Mouse (Mus musculus): ENCODE results near the gene Ephb6. TPM values are rescaled to one million over a fixed set of nuclear protein-coding genes. Genes with fewer than 3 reads are reported as not detected.
A peak's percentile ranks its signal among the peaks of the same experiment; 100 is the strongest.

Gene Ephb6
- polyA plus RNA-seq, 1 experiment from 2014 or later: 0.25 TPM

DNA sequence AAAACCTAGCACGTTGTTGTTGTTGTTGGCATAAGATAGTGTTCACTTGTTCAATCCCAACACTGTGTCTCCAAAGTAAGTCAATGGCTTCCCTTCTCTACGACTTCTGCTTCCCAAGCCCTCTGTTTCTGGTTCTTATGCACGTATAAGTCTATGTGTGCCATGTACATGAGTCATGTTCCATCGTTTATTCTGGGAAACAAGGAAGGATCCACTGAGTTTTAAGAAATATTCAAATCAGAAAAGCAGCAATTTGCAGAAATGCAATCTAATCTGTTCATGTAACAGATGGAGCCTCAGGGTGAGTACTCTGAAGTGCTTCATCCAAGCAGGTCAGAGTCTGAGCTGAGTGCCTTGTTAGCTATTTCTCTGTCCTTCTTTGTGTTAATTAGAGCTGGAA is 26.3 kb downstream of the Ephb6 start:
- H3K27ac ChIP-seq (ENCODE audit: low read depth): no peak overlapping the region
- 76% methylated on average over 4 of the region's 4 CpGs for WGBS (ENCODE audit: insufficient replicate concordance)
- DNase-seq: no peak
- H3K4me2 ChIP-seq (ENCODE audit: low read depth, low read length): no peak overlapping the region
- ATAC-seq: no peak
- no peaks in the 10 kb centered on the region for H3K4me1 ChIP-seq (ENCODE audit: insufficient read depth)
- H3K9ac ChIP-seq (replicated peaks): no peak overlapping the region
- TF ChIP-seq CTCF (IDR thresholded peaks at IDR 0.05; ENCODE audit: low read depth) (no peak), EP300 (IDR thresholded peaks at IDR 0.05; ENCODE audit: low read depth) (no peak)
- no peak overlapping the region for H3K4me3 ChIP-seq (ENCODE audit: low read depth, low read length)
- H3K36me3 ChIP-seq (replicated peaks; ENCODE audit: insufficient read depth, low read length): no peaks in the 10 kb centered on the region
- H3K27me3 ChIP-seq (ENCODE audit: insufficient read depth, low read length): no peaks in the 10 kb centered on the region
- H3K9me3 ChIP-seq (ENCODE audit: low read length): no peaks in the 10 kb centered on the region

DNA sequence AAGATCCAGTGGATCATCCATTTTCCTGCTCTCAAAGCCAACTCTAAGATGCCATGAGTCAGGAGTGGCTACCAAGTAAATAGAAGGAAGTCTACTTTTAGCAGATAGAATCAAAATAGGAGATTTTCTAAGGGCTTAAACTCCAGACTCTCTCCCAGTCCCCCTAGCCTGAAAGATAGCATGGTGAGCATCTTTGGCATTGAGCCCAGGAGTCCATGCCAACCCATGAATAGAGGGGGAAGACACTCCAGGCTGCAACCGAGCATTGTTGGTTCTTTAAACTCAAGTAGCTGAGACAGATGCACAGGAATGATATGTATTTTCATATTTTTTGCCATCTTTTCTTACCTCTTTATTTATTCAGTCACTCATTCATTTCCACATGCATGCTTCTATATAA is 29.9 kb downstream of the Ephb6 start:
- no peak overlapping the region for H3K27ac ChIP-seq (ENCODE audit: low read depth)
- no peak for DNase-seq
- no peaks in the 10 kb centered on the region for H3K9me3 ChIP-seq (ENCODE audit: low read length)
- no peak overlapping the region for H3K4me3 ChIP-seq (ENCODE audit: low read depth, low read length)
- no peak overlapping the region for H3K4me2 ChIP-seq (ENCODE audit: low read depth, low read length)
- no peaks in the 10 kb centered on the region for H3K27me3 ChIP-seq (ENCODE audit: insufficient read depth, low read length)
- no peak for TF ChIP-seq CTCF (IDR thresholded peaks at IDR 0.05; ENCODE audit: low read depth)
- TF ChIP-seq EP300 (IDR thresholded peaks at IDR 0.05; ENCODE audit: low read depth): no peak
- H3K9ac ChIP-seq (replicated peaks): no peak overlapping the region
- H3K36me3 ChIP-seq (replicated peaks; ENCODE audit: insufficient read depth, low read length): no peaks in the 10 kb centered on the region
- H3K4me1 ChIP-seq (ENCODE audit: insufficient read depth): no peaks in the 10 kb centered on the region; the same call in 1 of the 2 replicates
- 57% methylated on average over 1 of the region's 1 CpGs for WGBS (ENCODE audit: insufficient replicate concordance)
- no peak for ATAC-seq

- DNase-seq (no peak), ATAC-seq (no peak)
- no peak for TF ChIP-seq EP300 (IDR thresholded peaks at IDR 0.05; ENCODE audit: low read depth)
- TF ChIP-seq CTCF (IDR thresholded peaks at IDR 0.05; ENCODE audit: low read depth): no peak
- H3K4me1 ChIP-seq (ENCODE audit: insufficient read depth): no peaks in the 10 kb centered on the region; the same call in 1 of the 2 replicates
- no peaks in the 10 kb centered on the region for H3K36me3 ChIP-seq (replicated peaks; ENCODE audit: insufficient read depth, low read length)
- H3K9me3 ChIP-seq (ENCODE audit: low read length): no peaks in the 10 kb centered on the region
- no peaks in the 10 kb centered on the region for H3K27me3 ChIP-seq (ENCODE audit: insufficient read depth, low read length)
- WGBS (ENCODE audit: insufficient replicate concordance): 37% methylated on average over 5 of the region's 5 CpGs
- no peak within 1 kb of the TSS for H3K4me3 ChIP-seq (ENCODE audit: low read depth, low read length)
- H3K27ac ChIP-seq (ENCODE audit: low read depth): no peak within 1 kb of the TSS
- H3K4me2 ChIP-seq (ENCODE audit: low read depth, low read length): no peak within 1 kb of the TSS
- no peak within 1 kb of the TSS for H3K9ac ChIP-seq (replicated peaks)
Measured at GRCm38 (mm10) chr6:41636178-41636577, 30.9 kb downstream of the Ephb6 start, which contains the start of gene Trpv6. Trpv6 (minus strand) TSS chr6:41636405.

- no peak overlapping the region for H3K27ac ChIP-seq (ENCODE audit: low read depth)
- 37% methylated on average over 1 of the region's 1 CpGs for WGBS (ENCODE audit: insufficient replicate concordance)
- no peak for ATAC-seq
- H3K4me2 ChIP-seq (ENCODE audit: low read depth, low read length): no peak overlapping the region
- H3K9ac ChIP-seq (replicated peaks): no peak overlapping the region
- no peaks in the 10 kb centered on the region for H3K27me3 ChIP-seq (ENCODE audit: insufficient read depth, low read length)
- no peaks in the 10 kb centered on the region for H3K36me3 ChIP-seq (replicated peaks; ENCODE audit: insufficient read depth, low read length)
- no peak overlapping the region for H3K4me3 ChIP-seq (ENCODE audit: low read depth, low read length)
- TF ChIP-seq CTCF (IDR thresholded peaks at IDR 0.05; ENCODE audit: low read depth): no peak
- no peak for TF ChIP-seq EP300 (IDR thresholded peaks at IDR 0.05; ENCODE audit: low read depth)
- H3K4me1 ChIP-seq (ENCODE audit: insufficient read depth): no peaks in the 10 kb centered on the region; the same call in 1 of the 2 replicates
- no peaks in the 10 kb centered on the region for H3K9me3 ChIP-seq (ENCODE audit: low read length)
- no peak for DNase-seq
Measured at GRCm38 (mm10) chr6:41637393-41637792, 32.1 kb downstream of the Ephb6 start.

DNA sequence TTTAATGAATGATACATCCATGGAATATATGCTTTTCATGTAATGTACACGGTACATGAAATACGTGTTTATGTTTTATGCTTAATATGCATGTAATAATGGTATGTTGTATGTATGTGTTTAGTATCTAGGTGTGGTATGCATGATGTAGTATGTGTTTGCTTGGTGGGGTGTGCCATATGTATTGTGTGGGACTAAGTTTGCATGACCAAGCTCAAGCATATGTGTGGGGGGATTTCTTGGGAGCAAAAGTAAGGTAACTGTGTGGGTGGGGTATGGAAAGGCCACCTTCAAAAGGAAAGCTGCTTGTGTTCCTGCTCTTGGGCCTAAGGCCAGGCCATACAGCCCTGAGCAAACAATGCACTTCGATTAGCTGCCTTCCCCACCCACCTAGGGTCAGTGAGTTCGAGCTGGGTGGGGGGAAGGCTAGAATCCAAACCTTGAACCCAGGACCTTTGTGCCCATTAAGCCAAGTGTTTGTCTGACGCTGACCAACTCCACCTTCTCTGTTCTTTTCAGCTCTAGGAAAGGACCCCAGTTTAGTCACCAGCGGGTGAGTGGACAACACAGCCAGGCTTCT is 32.7 kb downstream of the Ephb6 start:
- no peak for TF ChIP-seq EP300 (IDR thresholded peaks at IDR 0.05; ENCODE audit: low read depth)
- TF ChIP-seq CTCF (IDR thresholded peaks at IDR 0.05; ENCODE audit: low read depth): no peak
- ATAC-seq (peak; percentile 62), DNase-seq (no peak)
- Histone ChIP-seq H3K4me2 (ENCODE audit: low read depth, low read length) (no peak overlapping the region), H3K27me3 (ENCODE audit: insufficient read depth, low read length) (no peaks in the 10 kb centered on the region), H3K9me3 (ENCODE audit: low read length) (no peaks in the 10 kb centered on the region), H3K4me1 (ENCODE audit: insufficient read depth) (peaks cover 2% of the 10 kb centered on the region; the same call in 1 of the 2 replicates), H3K36me3 (replicated peaks; ENCODE audit: insufficient read depth, low read length) (no peaks in the 10 kb centered on the region), H3K4me3 (ENCODE audit: low read depth, low read length) (no peak overlapping the region), H3K9ac (replicated peaks) (no peak overlapping the region), H3K27ac (ENCODE audit: low read depth) (no peak overlapping the region)
- 63% methylated on average over 6 of the region's 6 CpGs for WGBS (ENCODE audit: insufficient replicate concordance)

DNA sequence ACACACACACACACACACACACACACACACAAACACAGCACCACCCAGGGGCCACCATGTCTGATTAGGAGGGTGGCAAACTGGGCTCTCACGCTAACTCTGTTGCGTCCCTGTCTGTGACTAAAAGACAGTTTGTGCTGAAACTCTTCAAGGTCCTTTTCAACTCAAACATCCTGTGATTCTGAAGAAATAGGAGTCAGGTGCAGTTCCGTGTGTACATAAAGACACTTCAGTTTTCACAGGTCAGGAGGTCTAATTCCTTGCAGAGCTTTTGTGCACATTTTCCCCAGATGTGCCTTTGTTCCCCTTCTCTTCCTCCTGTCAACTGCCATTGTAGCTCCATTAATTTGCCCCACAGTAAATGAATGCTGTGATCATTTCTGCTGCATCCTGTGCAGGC is 35.2 kb downstream of the Ephb6 start:
- WGBS (ENCODE audit: insufficient replicate concordance): 75% methylated on average over 3 of the region's 3 CpGs
- Histone ChIP-seq H3K9me3 (ENCODE audit: low read length) (no peaks in the 10 kb centered on the region), H3K27me3 (ENCODE audit: insufficient read depth, low read length) (no peaks in the 10 kb centered on the region), H3K4me1 (ENCODE audit: insufficient read depth) (peaks cover 4% of the 10 kb centered on the region; the same call in 1 of the 2 replicates), H3K4me2 (ENCODE audit: low read depth, low read length) (no peak overlapping the region), H3K36me3 (replicated peaks; ENCODE audit: insufficient read depth, low read length) (no peaks in the 10 kb centered on the region), H3K27ac (ENCODE audit: low read depth) (no peak overlapping the region), H3K4me3 (ENCODE audit: low read depth, low read length) (no peak overlapping the region), H3K9ac (replicated peaks) (no peak overlapping the region)
- ATAC-seq: no peak
- DNase-seq: no peak
- no peak for TF ChIP-seq EP300 (IDR thresholded peaks at IDR 0.05; ENCODE audit: low read depth)
- no peak for TF ChIP-seq CTCF (IDR thresholded peaks at IDR 0.05; ENCODE audit: low read depth)
